Mouse (Mus musculus) thymus, adult 2 months (tissue): ENCODE data around the gene Tas1r1.

Experiments
- CTCF ChIP-seq: fragments of 200-500 bp; IDR thresholded peaks from 2 replicates; pipeline ENCODE4 v1.5.1; 2012; ENCODE audit warnings: mild to moderate bottlenecking, control low read depth, low read length, moderate library complexity, borderline replicate concordance; ENCODE audit not compliant: control insufficient read depth, poor library complexity, insufficient read depth; ENCODE audit errors: extremely low read depth
- POLR2A ChIP-seq: fragments of 200-500 bp; IDR thresholded peaks from 2 replicates; pipeline ENCODE4 v1.6.1; 2012; ENCODE audit warnings: mild to moderate bottlenecking, low read length, control low read depth, moderate library complexity; ENCODE audit not compliant: control insufficient read depth, poor library complexity, insufficient read depth; ENCODE audit errors: extremely low read depth

DNA sequence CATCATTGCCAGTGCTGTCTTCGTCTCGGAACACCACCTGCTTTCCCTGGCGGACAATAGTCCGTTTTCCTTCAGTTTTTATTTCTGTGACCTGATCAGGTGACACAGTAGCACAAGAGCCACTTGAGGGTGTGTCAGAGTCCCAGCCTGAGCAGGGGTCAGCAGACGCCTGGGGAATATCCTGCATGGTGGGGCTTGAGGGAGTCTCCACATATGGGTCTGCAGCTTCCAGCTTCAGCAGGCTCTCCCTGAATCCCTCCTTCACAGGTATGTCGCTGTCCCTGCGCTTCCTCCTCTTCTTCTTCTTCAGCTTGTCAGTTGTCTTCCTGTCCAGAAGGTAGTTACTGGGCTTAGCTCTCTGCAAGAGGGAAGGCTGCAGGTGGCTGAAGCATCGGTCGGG is 46.3 kb downstream of the Tas1r1 start:
- no peak for TF ChIP-seq POLR2A
- TF ChIP-seq CTCF, result no peak
